Mouse (Mus musculus): ENCODE measurements around the gene Gna13. TPM values are rescaled to one million over a fixed set of nuclear protein-coding genes. Genes with fewer than 3 reads are reported as not detected.

The Gna13 gene
- polyA plus RNA-seq, 1 experiment from 2014 or later: 16.6 TPM

GRCm38 (mm10) chr11:109385296-109385695, 22.7 kb downstream of the Gna13 start:
- no peaks in the 10 kb centered on the region for H3K27me3 ChIP-seq
- H3K9me3 ChIP-seq: no peaks in the 10 kb centered on the region
- H3K27ac ChIP-seq (replicated peaks): no peak overlapping the region
- H3K4me2 ChIP-seq: no peak overlapping the region
- H3K4me3 ChIP-seq: no peak overlapping the region
- H3K9ac ChIP-seq: no peak overlapping the region
- H3K36me3 ChIP-seq: no peaks in the 10 kb centered on the region
- 93% methylated on average over 8 of the region's 8 CpGs for WGBS
- no peak for ATAC-seq (ENCODE audit: low read depth)
- 0 out of 2 replicates have a peak, but pooled peaks cover 4% of the 10 kb centered on the region for H3K4me1 ChIP-seq (replicated peaks)

GRCm38 (mm10) chr11:109389046-109389445, 26.4 kb downstream of the Gna13 start:
- peaks cover 13% of the 10 kb centered on the region for H3K36me3 ChIP-seq
- H3K4me3 ChIP-seq: no peak overlapping the region
- peaks cover 15% of the 10 kb centered on the region for H3K4me1 ChIP-seq (replicated peaks)
- no peak overlapping the region for H3K4me2 ChIP-seq
- ATAC-seq (ENCODE audit: low read depth): no peak
- H3K27me3 ChIP-seq: no peaks in the 10 kb centered on the region
- H3K9ac ChIP-seq: no peak overlapping the region
- no peaks in the 10 kb centered on the region for H3K9me3 ChIP-seq
- H3K27ac ChIP-seq (replicated peaks): no peak overlapping the region
- 76% methylated on average over 5 of the region's 5 CpGs for WGBS

GRCm38 (mm10) chr11:109391200-109391599, 28.6 kb downstream of the Gna13 start:
- no peaks in the 10 kb centered on the region for H3K9me3 ChIP-seq
- no peak for ATAC-seq (ENCODE audit: low read depth)
- no peak overlapping the region for H3K4me2 ChIP-seq
- no peak overlapping the region for H3K9ac ChIP-seq
- 78% methylated on average over 7 of the region's 7 CpGs for WGBS
- H3K4me1 ChIP-seq (replicated peaks): peaks cover 15% of the 10 kb centered on the region
- H3K36me3 ChIP-seq: peaks cover 22% of the 10 kb centered on the region
- no peaks in the 10 kb centered on the region for H3K27me3 ChIP-seq
- H3K27ac ChIP-seq (replicated peaks): peak overlapping the region; percentile 28; the same call in 1 of the 2 replicates
- no peak overlapping the region for H3K4me3 ChIP-seq

GRCm38 (mm10) chr11:109391760-109392159, 29.1 kb downstream of the Gna13 start:
- Histone ChIP-seq H3K4me3 (no peak overlapping the region), H3K9me3 (no peaks in the 10 kb centered on the region), H3K36me3 (peaks cover 28% of the 10 kb centered on the region), H3K4me1 (replicated peaks) (peaks cover 15% of the 10 kb centered on the region), H3K9ac (no peak overlapping the region), H3K27ac (replicated peaks) (no peak overlapping the region), H3K4me2 (no peak overlapping the region), H3K27me3 (no peaks in the 10 kb centered on the region)
- ATAC-seq (ENCODE audit: low read depth): no peak
- WGBS: 74% methylated on average over 7 of the region's 7 CpGs

GRCm38 (mm10) chr11:109392601-109393000, 30.0 kb downstream of the Gna13 start:
- H3K9ac ChIP-seq: no peak overlapping the region
- WGBS: 91% methylated on average over 9 of the region's 9 CpGs
- H3K4me3 ChIP-seq: no peak overlapping the region
- H3K4me1 ChIP-seq (replicated peaks): peaks cover 15% of the 10 kb centered on the region
- peaks cover 35% of the 10 kb centered on the region for H3K36me3 ChIP-seq
- no peak for ATAC-seq (ENCODE audit: low read depth)
- no peaks in the 10 kb centered on the region for H3K27me3 ChIP-seq
- no peak overlapping the region for H3K27ac ChIP-seq (replicated peaks)
- H3K4me2 ChIP-seq: no peak overlapping the region
- H3K9me3 ChIP-seq: no peaks in the 10 kb centered on the region

- Histone ChIP-seq H3K4me1 (replicated peaks) (peaks cover 11% of the 10 kb centered on the region), H3K36me3 (peaks cover 53% of the 10 kb centered on the region)
Observed at GRCm38 (mm10) chr11:109394758-109395157, 32.1 kb downstream of the Gna13 start.

GRCm38 (mm10) chr11:109395291-109395690, 32.7 kb downstream of the Gna13 start:
- H3K9me3 ChIP-seq: no peaks in the 10 kb centered on the region
- H3K4me1 ChIP-seq (replicated peaks): peaks cover 11% of the 10 kb centered on the region
- H3K36me3 ChIP-seq: peaks cover 53% of the 10 kb centered on the region
- no peaks in the 10 kb centered on the region for H3K27me3 ChIP-seq
- H3K9ac ChIP-seq: no peak overlapping the region
- H3K27ac ChIP-seq (replicated peaks): no peak overlapping the region
- 90% methylated on average over 9 of the region's 9 CpGs for WGBS
- H3K4me3 ChIP-seq: no peak overlapping the region
- no peak for ATAC-seq (ENCODE audit: low read depth)
- H3K4me2 ChIP-seq: no peak overlapping the region

More at GRCm38 (mm10) chr11:109394758-109395157, 32.1 kb downstream of the Gna13 start:
- Histone ChIP-seq H3K27ac (replicated peaks) (no peak overlapping the region), H3K4me3 (no peak overlapping the region), H3K9me3 (no peaks in the 10 kb centered on the region), H3K9ac (no peak overlapping the region), H3K4me2 (no peak overlapping the region), H3K27me3 (no peaks in the 10 kb centered on the region)
- 87% methylated on average over 9 of the region's 9 CpGs for WGBS
- ATAC-seq (ENCODE audit: low read depth): no peak

GRCm38 (mm10) chr11:109406431-109406830, 43.8 kb downstream of the Gna13 start:
- no peak overlapping the region for H3K27ac ChIP-seq (replicated peaks)
- H3K4me2 ChIP-seq: no peak overlapping the region
- no peak overlapping the region for H3K9ac ChIP-seq
- H3K9me3 ChIP-seq: no peaks in the 10 kb centered on the region
- no peaks in the 10 kb centered on the region for H3K36me3 ChIP-seq
- H3K4me3 ChIP-seq: no peak overlapping the region
- no peaks in the 10 kb centered on the region for H3K27me3 ChIP-seq
- H3K4me1 ChIP-seq (replicated peaks): no peaks in the 10 kb centered on the region
- no peak for ATAC-seq (ENCODE audit: low read depth)
- 87% methylated on average over 5 of the region's 5 CpGs for WGBS

GRCm38 (mm10) chr11:109410197-109410980, 47.8 kb downstream of the Gna13 start:
- Histone ChIP-seq H3K27ac (replicated peaks) (no peak overlapping the region), H3K36me3 (no peaks in the 10 kb centered on the region), H3K9ac (no peak overlapping the region), H3K4me1 (replicated peaks) (no peaks in the 10 kb centered on the region), H3K9me3 (no peaks in the 10 kb centered on the region), H3K4me2 (no peak overlapping the region), H3K27me3 (no peaks in the 10 kb centered on the region), H3K4me3 (no peak overlapping the region)
- ATAC-seq (ENCODE audit: low read depth): no peak
- 90% methylated on average over 15 of the region's 15 CpGs for WGBS

GRCm38 (mm10) chr11:109413617-109414016, 51.0 kb downstream of the Gna13 start, which contains the start of gene 9930022D16Rik:
9930022D16Rik (plus strand) TSS chr11:109413917.
- Histone ChIP-seq H3K4me2 (no peak within 1 kb of the TSS), H3K9me3 (no peaks in the 10 kb centered on the region), H3K27me3 (no peaks in the 10 kb centered on the region), H3K27ac (replicated peaks) (no peak within 1 kb of the TSS), H3K36me3 (no peaks in the 10 kb centered on the region), H3K4me3 (no peak within 1 kb of the TSS), H3K9ac (no peak within 1 kb of the TSS), H3K4me1 (replicated peaks) (no peaks in the 10 kb centered on the region)
- ATAC-seq (ENCODE audit: low read depth): no peak
- WGBS: 90% methylated on average over 6 of the region's 6 CpGs

- no peaks in the 10 kb centered on the region for H3K4me1 ChIP-seq (replicated peaks)
- WGBS: 93% methylated on average over 5 of the region's 5 CpGs
- H3K27me3 ChIP-seq: no peaks in the 10 kb centered on the region
- H3K36me3 ChIP-seq: no peaks in the 10 kb centered on the region
- H3K9ac ChIP-seq: no peak overlapping the region
- H3K9me3 ChIP-seq: no peaks in the 10 kb centered on the region
- ATAC-seq (ENCODE audit: low read depth): no peak
- H3K4me2 ChIP-seq: no peak overlapping the region
- H3K27ac ChIP-seq (replicated peaks): no peak overlapping the region
- H3K4me3 ChIP-seq: no peak overlapping the region
Observed at GRCm38 (mm10) chr11:109414802-109415201, 52.2 kb downstream of the Gna13 start.

GRCm38 (mm10) chr11:109416709-109417420, 54.2 kb downstream of the Gna13 start:
- Histone ChIP-seq H3K4me3 (no peak overlapping the region), H3K4me1 (replicated peaks) (no peaks in the 10 kb centered on the region)
- 86% methylated on average over 8 of the region's 8 CpGs for WGBS

More at GRCm38 (mm10) chr11:109416709-109417420, 54.2 kb downstream of the Gna13 start:
- no peaks in the 10 kb centered on the region for H3K36me3 ChIP-seq
- ATAC-seq (ENCODE audit: low read depth): no peak
- no peaks in the 10 kb centered on the region for H3K27me3 ChIP-seq
- H3K27ac ChIP-seq (replicated peaks): no peak overlapping the region
- H3K4me2 ChIP-seq: no peak overlapping the region
- H3K9ac ChIP-seq: no peak overlapping the region
- no peaks in the 10 kb centered on the region for H3K9me3 ChIP-seq

Data from neural tube, embryonic 13.5 days (tissue).